Mouse (Mus musculus) forebrain, postnatal 0 days (tissue): ENCODE measurements at regions not wholly inside any gene's neighbourhood (a gene's known extent, or its start where the extent isn't known, plus 50 kb on each side); places are given as distances from the start of the nearest gene placed in this dataset.

Experiments used
- ATAC-seq: fragments of 200-750 bp; cut with Nextera tagmentation; 2 replicates; pipeline ENCODE4 v1.8.0; 2017; ENCODE audit warnings: mild to moderate bottlenecking, moderate library complexity
- DNase-seq: peaks from one replicate; pipeline ENCODE4 v3.0.0-alpha.2; 2015
- H3K27ac ChIP-seq: fragments of 300-500 bp; sonication (generic); 2 replicates; pipeline ENCODE4 v1.5.1; 2014; ENCODE audit warnings: low read depth, mild to moderate bottlenecking, antibody characterized with exemption, low read length, moderate library complexity, mixed read lengths
- H3K27me3 ChIP-seq: fragments of 300-500 bp; sonication (generic); 2 replicates; pipeline ENCODE4 v1.6.1; 2014; ENCODE audit warnings: mild to moderate bottlenecking, low read length, mixed read lengths; ENCODE audit not compliant: insufficient read depth
- H3K36me3 ChIP-seq: fragments of 300-500 bp; sonication (generic); 2 replicates; pipeline ENCODE4 v1.6.1; 2014; ENCODE audit warnings: mild to moderate bottlenecking, moderate library complexity; ENCODE audit not compliant: insufficient read depth
- H3K4me1 ChIP-seq: fragments of 300-500 bp; sonication (generic); 2 replicates; pipeline ENCODE4 v1.6.1; 2014; ENCODE audit warnings: antibody characterized with exemption; ENCODE audit not compliant: insufficient read depth
- H3K4me2 ChIP-seq: fragments of 300-500 bp; sonication (generic); 2 replicates; pipeline ENCODE4 v1.6.1; 2014; ENCODE audit warnings: low read depth, mild to moderate bottlenecking, moderate library complexity
- H3K4me3 ChIP-seq: fragments of 300-500 bp; sonication (generic); 2 replicates; pipeline ENCODE4 v1.5.1; 2014; ENCODE audit warnings: low read depth, low read length, mixed read lengths
- H3K9ac ChIP-seq: fragments of 300-500 bp; sonication (generic); 2 replicates; pipeline ENCODE4 v1.6.1; 2014; ENCODE audit warnings: mild to moderate bottlenecking
- H3K9me3 ChIP-seq: fragments of 300-500 bp; sonication (generic); 2 replicates; pipeline ENCODE4 v1.6.1; 2016; ENCODE audit warnings: low read length
- CTCF ChIP-seq: sonication (generic); IDR thresholded peaks from 2 replicates; pipeline ENCODE4 v1.5.1; 2016; ENCODE audit warnings: antibody characterized with exemption, control low read depth, low read depth
- WGBS: fragments of 180-500 bp; shearing (Covaris S2); extraction: QIAGEN DNeasy Blood & Tissue Kit; methylation state at CpG from one replicate; pipeline ENCODE4 v1.1.7; 2014; 5-methylcytosine and 5-hydroxymethylcytosine counted together
- microRNA-seq, 2 experiments: library from miRNA; unstranded; fragments of <30 nt; microRNA quantifications; one replicate each; pipeline ENCODE4; 2016

DNA sequence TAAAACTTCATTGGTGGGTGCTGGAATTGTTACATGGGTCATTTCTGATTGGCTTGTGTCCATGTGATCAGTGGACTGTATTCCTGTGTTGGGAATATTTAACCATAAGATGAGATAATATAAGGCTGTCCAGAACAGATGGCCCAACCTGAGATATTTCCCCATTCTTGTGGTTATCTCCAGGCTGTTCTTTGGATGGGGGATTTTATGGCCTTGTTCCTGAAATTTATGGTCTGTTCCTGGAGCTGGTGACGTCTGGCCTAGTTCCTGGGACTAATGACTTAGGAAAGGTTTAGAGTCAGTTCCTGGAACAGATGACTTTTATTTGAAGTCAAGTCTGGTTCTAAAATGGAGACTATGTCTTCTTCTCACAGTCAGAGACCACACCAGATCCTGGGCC is 64.8 kb upstream of the Adgra1 start:
- H3K27ac ChIP-seq = no peak overlapping the region
- no peaks in the 10 kb centered on the region for H3K27me3 ChIP-seq
- 84% methylated on average over 1 of the region's 1 CpGs for WGBS

DNA sequence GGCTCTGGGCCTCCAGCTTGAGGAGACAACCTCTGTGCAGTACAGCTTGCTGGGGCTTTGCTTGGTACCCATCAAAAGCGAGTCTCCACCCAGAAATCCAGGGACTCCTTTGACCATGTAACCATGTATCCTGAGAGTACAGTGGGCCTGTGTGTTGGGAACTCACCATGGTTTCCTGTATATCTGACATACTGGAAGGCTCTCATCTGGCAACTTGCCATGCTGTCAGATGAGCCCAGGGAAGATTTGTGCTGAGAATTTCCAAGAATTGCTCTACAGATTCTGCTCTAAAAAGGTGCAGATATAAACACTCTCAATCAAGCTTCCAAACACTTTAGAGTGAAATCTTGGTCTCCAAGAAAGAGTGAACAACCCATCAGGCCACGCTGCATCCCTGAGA is 56.7 kb upstream of the Adgra1 start:
- DNase-seq (peak; percentile 17), ATAC-seq (no peak)
- H3K4me3 ChIP-seq = no peak overlapping the region
- H3K27ac ChIP-seq = no peak overlapping the region
- no peak overlapping the region for H3K9ac ChIP-seq
- H3K36me3 ChIP-seq = no peaks in the 10 kb centered on the region
- H3K4me2 ChIP-seq = no peak overlapping the region
- no peak for TF ChIP-seq CTCF
- no peaks in the 10 kb centered on the region for H3K4me1 ChIP-seq
- no peaks in the 10 kb centered on the region for H3K27me3 ChIP-seq
- H3K9me3 ChIP-seq = no peaks in the 10 kb centered on the region
- WGBS = 81% methylated on average over 2 of the region's 2 CpGs

More for the DNA sequence above, 64.8 kb upstream of the Adgra1 start:
- H3K4me1 ChIP-seq = no peaks in the 10 kb centered on the region
- no peak for ATAC-seq
- no peak overlapping the region for H3K4me3 ChIP-seq
- no peaks in the 10 kb centered on the region for H3K36me3 ChIP-seq
- H3K9ac ChIP-seq = no peak overlapping the region
- TF ChIP-seq CTCF = no peak
- H3K9me3 ChIP-seq = no peaks in the 10 kb centered on the region
- DNase-seq = no peak
- H3K4me2 ChIP-seq = no peak overlapping the region

DNA sequence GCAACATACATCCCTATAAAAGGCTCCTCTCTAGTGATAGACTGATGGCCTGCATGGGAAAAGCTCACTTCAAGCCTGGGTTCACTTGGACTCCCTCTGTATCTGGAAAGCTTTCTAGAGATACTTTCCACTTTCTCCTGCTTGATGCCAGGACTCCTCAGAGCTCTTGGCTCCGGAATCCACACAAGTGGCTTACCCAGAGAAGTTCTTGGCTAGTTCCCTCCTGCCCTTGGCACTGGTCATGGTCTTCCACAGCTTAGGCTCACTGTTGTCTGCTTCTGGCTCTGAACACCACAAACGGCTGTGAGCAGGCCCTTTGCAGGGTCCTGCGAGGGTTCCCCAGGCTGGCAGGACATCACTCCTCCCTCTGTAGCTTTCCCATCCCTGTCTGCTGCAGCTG is 54.1 kb upstream of the Adgra1 start:
- 74% methylated on average over 3 of the region's 3 CpGs for WGBS
- Histone ChIP-seq H3K4me2 (no peak overlapping the region), H3K36me3 (no peaks in the 10 kb centered on the region), H3K4me3 (no peak overlapping the region), H3K4me1 (no peaks in the 10 kb centered on the region), H3K9me3 (no peaks in the 10 kb centered on the region), H3K27me3 (no peaks in the 10 kb centered on the region), H3K9ac (no peak overlapping the region), H3K27ac (no peak overlapping the region)
- DNase-seq (no peak), ATAC-seq (no peak)
- TF ChIP-seq CTCF = no peak

DNA sequence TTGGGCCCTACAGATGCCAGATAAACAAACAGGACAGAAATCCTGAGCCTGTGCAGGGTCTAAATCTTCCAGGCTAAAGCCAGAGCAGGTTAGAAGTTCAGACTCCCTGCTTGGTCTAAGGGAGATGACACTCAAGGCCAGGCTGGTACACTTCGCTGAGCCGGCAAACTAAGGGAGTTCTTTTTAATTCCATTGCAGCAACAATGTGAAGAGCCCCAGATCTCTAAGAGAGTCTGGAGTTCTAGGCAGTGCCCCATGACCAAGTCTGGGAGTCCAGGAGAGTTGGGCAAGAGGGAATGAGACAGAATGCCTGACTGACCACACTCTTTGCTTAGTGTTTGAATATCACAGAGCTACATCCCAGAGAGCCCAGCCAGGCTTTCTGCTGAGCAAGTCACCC is 52.5 kb upstream of the Adgra1 start:
- Histone ChIP-seq H3K27me3 (no peaks in the 10 kb centered on the region), H3K36me3 (no peaks in the 10 kb centered on the region), H3K4me1 (no peaks in the 10 kb centered on the region), H3K9ac (no peak overlapping the region), H3K4me3 (no peak overlapping the region), H3K9me3 (no peaks in the 10 kb centered on the region), H3K4me2 (no peak overlapping the region), H3K27ac (no peak overlapping the region)
- ATAC-seq = no peak
- DNase-seq = no peak
- WGBS = 90% methylated on average over 2 of the region's 2 CpGs
- no peak for TF ChIP-seq CTCF

Small RNA genes lying in the stretch of these regions (microRNA-seq; reads per million reads assigned to microRNA genes)
- 0 reads per million in 2 experiments for gene Mir6401
